Mouse (Mus musculus): ENCODE measurements around the gene Evi5.

Evi5 gene

GRCm38 (mm10) chr5:107698888-107699287 lies 176.0 kb downstream of the Evi5 start:
- DNase-seq: no peak

GRCm38 (mm10) chr5:107695019-107695418 lies 179.9 kb downstream of the Evi5 start:
- no peak for DNase-seq

All from cerebellum, adult 9-11 months (tissue).